Mouse (Mus musculus) CH12.LX (cell line): ENCODE data around the gene Ptges3l. TPM values are rescaled to one million over a fixed set of nuclear protein-coding genes. Genes with fewer than 3 reads are reported as not detected.

Experiments
- DNase-seq: peaks from one replicate; pipeline ENCODE4 v3.0.0-alpha.2; 2013; ENCODE audit errors: extremely low read depth
- H3K27ac ChIP-seq: 2 replicates; pipeline ENCODE4 v1.5.1; 2012; ENCODE audit warnings: low read depth, mild to moderate bottlenecking, control low read depth, moderate library complexity; ENCODE audit not compliant: insufficient read depth
- H3K27me3 ChIP-seq: replicated peaks from 2 replicates; pipeline ENCODE3; 2012; ENCODE audit warnings: inconsistent platforms
- H3K36me3 ChIP-seq, 2 experiments: replicated peaks in 1 of 2; 2 replicates each; pipeline versions ENCODE3 to v1.6.1; 2012; ENCODE audit warnings: inconsistent platforms in 1 of 2, low read length in 1 of 2, mild to moderate bottlenecking in 1 of 2, mixed read lengths in 1 of 2, moderate library complexity in 1 of 2; ENCODE audit not compliant: control insufficient read depth in 1 of 2, insufficient read depth in 1 of 2
- H3K4me1 ChIP-seq, 2 experiments: 2 replicates each; pipeline ENCODE4 v1.6.1; 2012; ENCODE audit warnings: inconsistent platforms in 1 of 2, moderate library complexity in 1 of 2; ENCODE audit not compliant: insufficient read depth in 2 of 2, control insufficient read depth in 1 of 2
- H3K4me2 ChIP-seq: 2 replicates; pipeline ENCODE4 v1.6.1; 2012; ENCODE audit warnings: low read depth, mild to moderate bottlenecking, control low read depth; ENCODE audit not compliant: poor library complexity, insufficient read depth, severe bottlenecking
- H3K4me3 ChIP-seq, 3 experiments: fragments of 150-350 bp in 1 of 3; sonication (generic) in 1 of 3; replicated peaks in 1 of 3; 2 replicates each; pipeline versions ENCODE3 to v1.5.1; 2011 to 2012; ENCODE audit warnings: low read depth in 2 of 3, low read length in 2 of 3, mild to moderate bottlenecking in 2 of 3, moderate library complexity in 2 of 3, control low read depth in 1 of 3, improper control_type of control experiment in 1 of 3, inconsistent platforms in 1 of 3, mixed read lengths in 1 of 3; ENCODE audit not compliant: poor library complexity in 1 of 3
- H3K79me2 ChIP-seq: replicated peaks from 2 replicates; pipeline ENCODE4 v1.6.1; 2012; ENCODE audit warnings: mild to moderate bottlenecking, moderate library complexity; ENCODE audit not compliant: control insufficient read depth, poor library complexity, insufficient read depth, severe bottlenecking; ENCODE audit errors: extremely low read depth
- H3K9ac ChIP-seq: 2 replicates; pipeline ENCODE4 v1.6.1; 2012; ENCODE audit warnings: low read depth, mild to moderate bottlenecking, control low read depth, moderate library complexity; ENCODE audit not compliant: insufficient read depth
- H3K9me3 ChIP-seq: replicated peaks from 2 replicates; pipeline ENCODE3; 2012; ENCODE audit warnings: low read length, inconsistent platforms, mixed read lengths
- BHLHE40 ChIP-seq: IDR thresholded peaks from 2 replicates; pipeline ENCODE4 v1.6.1; 2011; ENCODE audit warnings: mild to moderate bottlenecking, low read depth, low read length, improper control_type of control experiment
- CHD1 ChIP-seq: IDR thresholded peaks from 2 replicates; pipeline ENCODE4 v1.6.1; 2012; ENCODE audit warnings: low read depth, low read length, improper control_type of control experiment, inconsistent platforms
- CTCF ChIP-seq, 2 experiments: IDR thresholded peaks in 1 of 2; conservative IDR thresholded peaks in 1 of 2; 2 replicates each; pipeline ENCODE4 v1.5.1; 2011 to 2012; ENCODE audit warnings: low read depth in 2 of 2, low read length in 2 of 2, improper control_type of control experiment in 1 of 2, inconsistent platforms in 1 of 2, mild to moderate bottlenecking in 1 of 2, moderate library complexity in 1 of 2
- E2F4 ChIP-seq: IDR thresholded peaks from 2 replicates; pipeline ENCODE4 v1.6.1; 2011; ENCODE audit warnings: low read depth, low read length, improper control_type of control experiment; ENCODE audit not compliant: insufficient replicate concordance
- ETS1 ChIP-seq: conservative IDR thresholded peaks from 2 replicates; pipeline ENCODE4 v1.6.1; 2012; ENCODE audit warnings: low read depth, mild to moderate bottlenecking, inconsistent platforms, low read length, improper control_type of control experiment, moderate library complexity
- HCFC1 ChIP-seq: IDR thresholded peaks from 2 replicates; pipeline ENCODE4 v1.6.1; 2012; ENCODE audit warnings: low read depth, mild to moderate bottlenecking, inconsistent platforms, low read length, improper control_type of control experiment
- IRF4 ChIP-seq: IDR thresholded peaks from 2 replicates; pipeline ENCODE4 v1.6.1; 2014; ENCODE audit warnings: low read depth, mild to moderate bottlenecking, inconsistent platforms, low read length, improper control_type of control experiment
- JUN ChIP-seq: IDR thresholded peaks from 2 replicates; pipeline ENCODE4 v1.6.1; 2011; ENCODE audit warnings: low read depth, mild to moderate bottlenecking, low read length, improper control_type of control experiment, moderate library complexity; ENCODE audit not compliant: insufficient read depth
- KAT2A ChIP-seq: IDR thresholded peaks from 2 replicates; pipeline ENCODE4 v1.6.1; 2012; ENCODE audit warnings: low read length, improper control_type of control experiment, inconsistent platforms; ENCODE audit not compliant: insufficient replicate concordance
- MAFK ChIP-seq: IDR thresholded peaks from 2 replicates; pipeline ENCODE4 v1.6.1; 2011; ENCODE audit warnings: low read length, improper control_type of control experiment; ENCODE audit not compliant: insufficient replicate concordance
- MEF2A ChIP-seq: IDR thresholded peaks from 2 replicates; pipeline ENCODE4 v1.6.1; 2014; ENCODE audit warnings: low read depth, mild to moderate bottlenecking, inconsistent platforms, low read length, improper control_type of control experiment, borderline replicate concordance
- PAX5 ChIP-seq: IDR thresholded peaks from 2 replicates; pipeline ENCODE4 v1.6.1; 2012; ENCODE audit warnings: low read length, inconsistent platforms, mixed read lengths
- POLR2A ChIP-seq: IDR thresholded peaks from 2 replicates; pipeline ENCODE4 v1.6.1; 2011; ENCODE audit warnings: low read depth, mild to moderate bottlenecking, improper control_type of control experiment, low read length
- POLR2AphosphoS2 ChIP-seq: IDR thresholded peaks from 2 replicates; pipeline ENCODE4 v1.6.1; 2011; ENCODE audit warnings: low read depth, low read length, improper control_type of control experiment
- TBP ChIP-seq: conservative IDR thresholded peaks from 2 replicates; pipeline ENCODE4 v1.6.1; 2011; ENCODE audit warnings: low read depth, low read length, improper control_type of control experiment
- USF2 ChIP-seq: conservative IDR thresholded peaks from 2 replicates; pipeline ENCODE4 v1.6.1; 2011; ENCODE audit warnings: low read depth, low read length, improper control_type of control experiment
- ZKSCAN1 ChIP-seq: IDR thresholded peaks from 2 replicates; pipeline ENCODE4 v1.6.1; 2012; ENCODE audit warnings: low read depth, inconsistent platforms, low read length, improper control_type of control experiment, borderline replicate concordance
- ZNF384 ChIP-seq: IDR thresholded peaks from 2 replicates; pipeline ENCODE4 v1.6.1; 2012; ENCODE audit warnings: low read depth, low read length, improper control_type of control experiment, inconsistent platforms
- dilution Hi-C: fragments of 300-500 bp; cut with MboI; formaldehyde crosslinking; loops from 2 replicates; pipeline ENCODE4 v1.14.3; 2020; ENCODE audit warnings: low sequenced_read_pairs; ENCODE audit not compliant: extremely low pct_unique_long_range_greater_than_20kb, extremely low pct_ligation_motif_present
- in situ Hi-C: fragments of 300-500 bp; cut with MboI; formaldehyde crosslinking; loops from 3 replicates; pipeline ENCODE4 v1.14.3; 2019; ENCODE audit warnings: low sequenced_read_pairs, low pct_ligation_motif_present, low pct_unique_long_range_greater_than_20kb, mixed read lengths
- polyA plus RNA-seq: library from polyadenylated mRNA; unstranded; fragments of >175 nt; gene quantifications from 2 replicates; pipeline ENCODE4 v1.2.1, GENCODE M21; 2012; ENCODE audit warnings: low read depth; ENCODE audit not compliant: insufficient read length
- total RNA-seq, 2 experiments: library from RNA; depleted of rRNA; stranded (reverse); fragments of 300-350 nt in 1 of 2; fragments of >200 nt in 1 of 2; gene quantifications; 2 replicates each; pipeline ENCODE4 v1.2.3; 2012 to 2014

Gene Ptges3l
- total and polyA plus RNA-seq, 3 experiments = 1.9 to 3.0 (median 2.4) TPM

- no peak overlapping the region for H3K9ac ChIP-seq
- H3K4me2 ChIP-seq = no peak overlapping the region
- dilution Hi-C loops (no loop called here), in situ Hi-C loops (no loop called here)
- no peaks in the 10 kb centered on the region for H3K9me3 ChIP-seq
- H3K79me2 ChIP-seq = 0 out of 2 replicates have a peak, but pooled peaks cover 3% of the 10 kb centered on the region
- H3K4me1 ChIP-seq = peaks cover 5 to 38% of the 10 kb centered on the region in 2 experiments
- H3K27ac ChIP-seq = no peak overlapping the region
- TF ChIP-seq MEF2A = no peak
- no peak for TF ChIP-seq HCFC1
- DNase-seq = no peak
- H3K27me3 ChIP-seq = no peaks in the 10 kb centered on the region
- H3K4me3 ChIP-seq = no peak overlapping the region
- peaks cover 48 to 92% of the 10 kb centered on the region in 2 experiments for H3K36me3 ChIP-seq
These were observed 32.5 kb upstream of the Ptges3l start for GRCm38 (mm10) chr11:101457631-101458030.

GRCm38 (mm10) chr11:101455627-101456026 is 30.5 kb upstream of the Ptges3l start:
- Histone ChIP-seq H3K27me3 (no peaks in the 10 kb centered on the region), H3K9me3 (no peaks in the 10 kb centered on the region), H3K4me2 (no peak overlapping the region), H3K79me2 (0 out of 2 replicates have a peak, but pooled peaks cover 3% of the 10 kb centered on the region), H3K27ac (no peak overlapping the region), H3K4me1 (peaks cover 0 to 44% of the 10 kb centered on the region in 2 experiments; a peak in 3 of 4 replicates), H3K36me3 (peaks cover 39 to 90% of the 10 kb centered on the region in 2 experiments), H3K9ac (no peak overlapping the region), H3K4me3 (no peak overlapping the region)
- DNase-seq = no peak
- dilution Hi-C loops = no loop called here
- TF ChIP-seq JUN (no peak), CTCF (conservative IDR thresholded peaks at IDR 0.05 in 1 of 2, IDR thresholded peaks at IDR 0.05 in 1 of 2; ENCODE audit: low read depth in 2 of 2, low read length in 2 of 2) (no peak), POLR2A (no peak), PAX5 (no peak), MEF2A (no peak), ETS1 (no peak), POLR2AphosphoS2 (no peak), ZNF384 (no peak), USF2 (no peak), TBP (no peak), CHD1 (no peak), KAT2A (no peak), IRF4 (no peak), ZKSCAN1 (no peak), E2F4 (no peak), MAFK (no peak), BHLHE40 (no peak)
- in situ Hi-C loops = no loop called here
